Mouse (Mus musculus) urinary bladder, adult 18-20 months (tissue): ENCODE results near the gene Fitm2.

Experiments
- DNase-seq, 2 experiments: peaks; one replicate each; pipeline ENCODE4 v3.0.0; 2022; ENCODE audit warnings: low spot score in 2 of 2, mixed read lengths in 2 of 2

The Fitm2 gene

GRCm38 (mm10) chr2:163472466-163472851 lies at the start of gene Fitm2:
Gene Fitm2, minus strand, starts transcription at chr2:163472629.
- DNase-seq: peak; percentile 93 to 97

- DNase-seq: no peak
These were observed 34.0 kb upstream of the Fitm2 start, which contains the start of gene Hnf4a for GRCm38 (mm10) chr2:163506300-163507004. Gene Hnf4a, plus strand, starts transcription at chr2:163506808.

GRCm38 (mm10) chr2:163503191-163503590 lies 30.8 kb upstream of the Fitm2 start:
- DNase-seq: no peak

GRCm38 (mm10) chr2:163502219-163502618 lies 29.8 kb upstream of the Fitm2 start:
- DNase-seq: no peak

- no peak for DNase-seq
These were observed 22.0 kb upstream of the Fitm2 start for GRCm38 (mm10) chr2:163494456-163494855.

GRCm38 (mm10) chr2:163493976-163494375 lies 21.5 kb upstream of the Fitm2 start:
- DNase-seq: peak; percentile 27 to 36

GRCm38 (mm10) chr2:163493031-163493430 lies 20.6 kb upstream of the Fitm2 start:
- DNase-seq: no peak

- no peak for DNase-seq
These were observed 19.6 kb upstream of the Fitm2 start, which contains the start of gene R3hdml for GRCm38 (mm10) chr2:163492018-163492417. Gene R3hdml, plus strand, starts transcription at chr2:163492318.

- no peak for DNase-seq
These were observed 18.9 kb upstream of the Fitm2 start for GRCm38 (mm10) chr2:163491351-163491750.

GRCm38 (mm10) chr2:163490656-163491055 lies 18.2 kb upstream of the Fitm2 start:
- no peak for DNase-seq

GRCm38 (mm10) chr2:163489725-163490291 lies 17.4 kb upstream of the Fitm2 start:
- DNase-seq: no peak

GRCm38 (mm10) chr2:163487360-163487759 lies 14.9 kb upstream of the Fitm2 start:
- no peak for DNase-seq

GRCm38 (mm10) chr2:163481539-163482029 lies 9.2 kb upstream of the Fitm2 start:
- no peak for DNase-seq

- DNase-seq: no peak
These were observed 7.9 kb upstream of the Fitm2 start for GRCm38 (mm10) chr2:163480191-163480825.

GRCm38 (mm10) chr2:163471710-163472465 lies 541 bp downstream of the Fitm2 start:
- no peak for DNase-seq

- DNase-seq: no peak
These were observed 1.3 kb downstream of the Fitm2 start for GRCm38 (mm10) chr2:163471136-163471535.

GRCm38 (mm10) chr2:163469711-163470110 lies 2.7 kb downstream of the Fitm2 start:
- no peak for DNase-seq

- no peak for DNase-seq
These were observed 3.6 kb downstream of the Fitm2 start for GRCm38 (mm10) chr2:163468866-163469265.

- DNase-seq: no peak
These were observed 4.8 kb downstream of the Fitm2 start for GRCm38 (mm10) chr2:163467585-163467984.

- DNase-seq: no peak
These were observed 5.7 kb downstream of the Fitm2 start for GRCm38 (mm10) chr2:163466771-163467170.

GRCm38 (mm10) chr2:163464562-163464961 lies 7.9 kb downstream of the Fitm2 start:
- no peak for DNase-seq

- no peak for DNase-seq
These were observed 8.4 kb downstream of the Fitm2 start for GRCm38 (mm10) chr2:163463998-163464397.
